Mouse (Mus musculus) MEL (cell line): Measurements from ENCODE around the gene Tmsb4x. TPM values are rescaled to one million over a fixed set of nuclear protein-coding genes. Genes with fewer than 3 reads are reported as not detected.

Source experiments
- DNase-seq: peaks from one replicate; pipeline ENCODE4 v3.0.0; 2011; ENCODE audit warnings: low read depth, low spot score
- H3K27ac ChIP-seq: 2 replicates; pipeline ENCODE4 v1.5.1; 2012; ENCODE audit warnings: low read depth, mild to moderate bottlenecking, control low read depth, low read length, moderate library complexity; ENCODE audit not compliant: control insufficient read depth
- H3K27me3 ChIP-seq, 2 experiments: fragments of 150-350 bp in 1 of 2; sonication (generic) in 1 of 2; 2 replicates each; pipeline ENCODE4 v1.6.1; 2012; ENCODE audit warnings: low read length in 2 of 2, mild to moderate bottlenecking in 2 of 2, improper control_type of control experiment in 1 of 2, moderate library complexity in 1 of 2; ENCODE audit not compliant: insufficient read depth in 2 of 2, control insufficient read depth in 1 of 2
- H3K36me3 ChIP-seq, 2 experiments: 2 replicates each; pipeline ENCODE4 v1.6.1; 2012 to 2014; ENCODE audit warnings: low read length in 2 of 2, improper control_type of control experiment in 1 of 2, inconsistent platforms in 1 of 2, mild to moderate bottlenecking in 1 of 2; ENCODE audit not compliant: insufficient read depth in 2 of 2, control insufficient read depth in 1 of 2
- H3K4me1 ChIP-seq, 2 experiments: fragments of 150-350 bp in 1 of 2; sonication (generic) in 1 of 2; 2 replicates each; pipeline ENCODE4 v1.6.1; 2012; ENCODE audit warnings: low read length in 2 of 2, improper control_type of control experiment in 1 of 2, mild to moderate bottlenecking in 1 of 2; ENCODE audit not compliant: insufficient read depth in 2 of 2, control insufficient read depth in 1 of 2
- H3K4me3 ChIP-seq, 2 experiments: fragments of 150-350 bp in 1 of 2; sonication (generic) in 1 of 2; 2 replicates each; pipeline ENCODE4 v1.5.1; 2012; ENCODE audit warnings: low read depth in 2 of 2, low read length in 2 of 2, mild to moderate bottlenecking in 2 of 2, moderate library complexity in 2 of 2, control low read depth in 1 of 2, improper control_type of control experiment in 1 of 2; ENCODE audit not compliant: control insufficient read depth in 1 of 2, insufficient read depth in 1 of 2
- H3K79me2 ChIP-seq: 2 replicates; pipeline ENCODE4 v1.6.1; 2012; ENCODE audit warnings: mild to moderate bottlenecking, low read length, moderate library complexity; ENCODE audit not compliant: control insufficient read depth, poor library complexity, insufficient read depth
- H3K9ac ChIP-seq: 2 replicates; pipeline ENCODE4 v1.6.1; 2012; ENCODE audit warnings: low read depth, mild to moderate bottlenecking, control low read depth, low read length, moderate library complexity; ENCODE audit not compliant: control insufficient read depth, poor library complexity, severe bottlenecking
- H3K9me3 ChIP-seq: fragments of 150-350 bp; sonication (generic); replicated peaks from 2 replicates; pipeline ENCODE4 v1.6.1; 2012; ENCODE audit warnings: mild to moderate bottlenecking, low read length, improper control_type of control experiment, moderate library complexity; ENCODE audit not compliant: insufficient read depth
- BHLHE40 ChIP-seq: IDR thresholded peaks from 2 replicates; pipeline ENCODE4 v1.6.1; 2012; ENCODE audit warnings: low read depth, mild to moderate bottlenecking, inconsistent platforms, low read length, improper control_type of control experiment, borderline replicate concordance
- CHD2 ChIP-seq: IDR thresholded peaks from 2 replicates; pipeline ENCODE4 v1.6.1; 2011; ENCODE audit warnings: low read length, improper control_type of control experiment
- GATA1 ChIP-seq: IDR thresholded peaks from 2 replicates; pipeline ENCODE4 v1.6.1; 2011; ENCODE audit warnings: low read depth, low read length, improper control_type of control experiment
- HCFC1 ChIP-seq: IDR thresholded peaks from 2 replicates; pipeline ENCODE4 v1.6.1; 2012; ENCODE audit warnings: low read depth, mild to moderate bottlenecking, inconsistent platforms, low read length, improper control_type of control experiment, moderate library complexity
- JUND ChIP-seq: IDR thresholded peaks from 2 replicates; pipeline ENCODE4 v1.6.1; 2011; ENCODE audit warnings: low read depth, mild to moderate bottlenecking, improper control_type of control experiment, low read length
- KAT2A ChIP-seq: conservative IDR thresholded peaks from 2 replicates; pipeline ENCODE4 v1.6.1; 2012; ENCODE audit warnings: low read depth, low read length, improper control_type of control experiment, inconsistent platforms
- MAFK ChIP-seq: IDR thresholded peaks from 2 replicates; pipeline ENCODE4 v1.6.1; 2011; ENCODE audit warnings: low read depth, mild to moderate bottlenecking, low read length, improper control_type of control experiment, borderline replicate concordance
- MAX ChIP-seq: IDR thresholded peaks from 2 replicates; pipeline ENCODE4 v1.6.1; 2011; ENCODE audit warnings: low read length, improper control_type of control experiment
- MEF2A ChIP-seq: IDR thresholded peaks from 2 replicates; pipeline ENCODE4 v1.6.1; 2014; ENCODE audit warnings: low read depth, mild to moderate bottlenecking, inconsistent platforms, low read length, improper control_type of control experiment; ENCODE audit not compliant: poor library complexity, insufficient replicate concordance, severe bottlenecking; ENCODE audit errors: extremely low read depth
- MXI1 ChIP-seq: IDR thresholded peaks from 2 replicates; pipeline ENCODE4 v1.6.1; 2011; ENCODE audit warnings: mild to moderate bottlenecking, low read depth, low read length, improper control_type of control experiment
- NRF1 ChIP-seq: IDR thresholded peaks from 2 replicates; pipeline ENCODE4 v1.6.1; 2014; ENCODE audit warnings: low read depth, mild to moderate bottlenecking, inconsistent platforms, low read length, improper control_type of control experiment, moderate library complexity; ENCODE audit not compliant: poor library complexity, insufficient read depth, severe bottlenecking
- POLR2AphosphoS2 ChIP-seq: IDR thresholded peaks from 2 replicates; pipeline ENCODE4 v1.6.1; 2011; ENCODE audit warnings: low read length, improper control_type of control experiment
- RAD21 ChIP-seq: IDR thresholded peaks from 2 replicates; pipeline ENCODE4 v1.6.1; 2011; ENCODE audit warnings: mild to moderate bottlenecking, low read depth, low read length, improper control_type of control experiment
- RCOR1 ChIP-seq: IDR thresholded peaks from 2 replicates; pipeline ENCODE4 v1.6.1; 2012; ENCODE audit warnings: low read depth, mild to moderate bottlenecking, inconsistent platforms, low read length, improper control_type of control experiment
- SIN3A ChIP-seq: IDR thresholded peaks from 2 replicates; pipeline ENCODE4 v1.6.1; 2012; ENCODE audit warnings: low read length, improper control_type of control experiment, inconsistent platforms
- TAL1 ChIP-seq: IDR thresholded peaks from 2 replicates; pipeline ENCODE4 v1.6.1; 2012; ENCODE audit warnings: mild to moderate bottlenecking, inconsistent platforms, low read length, moderate library complexity, mixed read lengths
- TBP ChIP-seq: IDR thresholded peaks from 2 replicates; pipeline ENCODE4 v1.8.0; 2011; ENCODE audit warnings: low read depth, low read length, improper control_type of control experiment
- UBTF ChIP-seq: IDR thresholded peaks from 2 replicates; pipeline ENCODE4 v1.6.1; 2012; ENCODE audit warnings: low read depth, mild to moderate bottlenecking, inconsistent platforms, low read length, improper control_type of control experiment, moderate library complexity, borderline replicate concordance; ENCODE audit not compliant: insufficient read depth
- USF2 ChIP-seq, 2 experiments: IDR thresholded peaks; 2 replicates each; pipeline ENCODE4 v1.6.1; 2011 to 2012; ENCODE audit warnings: improper control_type of control experiment in 2 of 2, low read length in 2 of 2, borderline replicate concordance in 1 of 2, inconsistent platforms in 1 of 2, low read depth in 1 of 2, mild to moderate bottlenecking in 1 of 2; ENCODE audit not compliant: insufficient read depth in 1 of 2
- ZC3H11A ChIP-seq: IDR thresholded peaks from 2 replicates; pipeline ENCODE4 v1.6.1; 2012; ENCODE audit warnings: low read depth, mild to moderate bottlenecking, inconsistent platforms, low read length, improper control_type of control experiment
- ZKSCAN1 ChIP-seq: IDR thresholded peaks from 2 replicates; pipeline ENCODE4 v1.6.1; 2012; ENCODE audit warnings: low read depth, mild to moderate bottlenecking, inconsistent platforms, low read length, improper control_type of control experiment, moderate library complexity
- ZMIZ1 ChIP-seq: IDR thresholded peaks from 2 replicates; pipeline ENCODE4 v1.6.1; 2012; ENCODE audit warnings: low read depth, mild to moderate bottlenecking, inconsistent platforms, low read length, improper control_type of control experiment, moderate library complexity
- ZNF384 ChIP-seq: IDR thresholded peaks from 2 replicates; pipeline ENCODE4 v1.6.1; 2012; ENCODE audit warnings: low read depth, mild to moderate bottlenecking, inconsistent platforms, low read length, improper control_type of control experiment
- polyA plus RNA-seq, 2 experiments: library from polyadenylated mRNA; stranded (reverse) in 1 of 2; unstranded in 1 of 2; fragments of >175 nt in 1 of 2; fragments of >200 nt in 1 of 2; gene quantifications; 2 replicates each; pipeline versions ENCODE4 v1.2.1 to v1.2.4; 2012; ENCODE audit warnings: low replicate concordance in 2 of 2, low read depth in 1 of 2; ENCODE audit not compliant: insufficient read length in 2 of 2, insufficient read depth in 1 of 2, missing spikeins in 1 of 2
- total RNA-seq: library from RNA; depleted of rRNA; stranded (reverse); fragments of 300-350 nt; gene quantifications from 2 replicates; pipeline ENCODE4 v1.2.3, GENCODE M21; 2012

The Tmsb4x gene
- total and polyA plus RNA-seq, 3 experiments: not detected

DNA sequence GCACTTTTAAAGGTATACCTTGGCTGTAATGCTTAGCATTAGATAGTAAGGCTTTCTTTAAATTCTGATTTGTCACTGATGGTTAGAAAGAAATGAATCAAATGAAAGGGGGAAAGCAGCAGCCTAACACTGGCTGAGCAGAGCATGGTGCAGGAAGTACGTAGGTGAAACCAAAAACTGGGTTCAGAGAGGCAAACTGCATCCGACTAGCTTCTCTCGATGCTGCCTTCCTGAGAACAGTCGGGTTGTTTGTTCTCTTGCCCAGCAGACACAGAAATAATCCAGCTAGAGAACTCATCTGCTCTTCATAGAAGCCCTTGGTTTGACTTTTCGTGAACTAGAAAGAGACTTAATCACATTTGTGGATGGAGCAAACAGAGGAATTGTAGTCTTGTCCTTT lies 26.7 kb downstream of the Tmsb4x start:
- no peak for DNase-seq
- H3K4me1 ChIP-seq: no peaks in the 10 kb centered on the region
- H3K9me3 ChIP-seq: no peaks in the 10 kb centered on the region
- no peaks in the 10 kb centered on the region for H3K36me3 ChIP-seq
- H3K27me3 ChIP-seq: no peaks in the 10 kb centered on the region
- no peak overlapping the region for H3K27ac ChIP-seq
- no peak for TF ChIP-seq SIN3A
- no peak for TF ChIP-seq RCOR1
- TF ChIP-seq ZNF384: no peak
- no peak for TF ChIP-seq RAD21
- TF ChIP-seq KAT2A: no peak
- TF ChIP-seq NRF1: no peak
- no peak for TF ChIP-seq UBTF
- no peak for TF ChIP-seq MEF2A
- no peak for TF ChIP-seq ZC3H11A
- TF ChIP-seq ZMIZ1: no peak
- TF ChIP-seq MXI1: no peak
- no peak for TF ChIP-seq GATA1
- no peak for TF ChIP-seq CHD2
- TF ChIP-seq, all 39 proteins: peak for 0
- no peaks in the 10 kb centered on the region for H3K79me2 ChIP-seq
- H3K4me3 ChIP-seq: no peak overlapping the region
- no peak overlapping the region for H3K9ac ChIP-seq

- Histone ChIP-seq H3K27me3 (no peaks in the 10 kb centered on the region), H3K79me2 (no peaks in the 10 kb centered on the region), H3K36me3 (no peaks in the 10 kb centered on the region), H3K4me1 (no peaks in the 10 kb centered on the region), H3K27ac (no peak overlapping the region), H3K9me3 (no peaks in the 10 kb centered on the region), H3K4me3 (no peak overlapping the region), H3K9ac (no peak overlapping the region)
- TF ChIP-seq ZC3H11A (no peak), MXI1 (no peak), JUND (no peak), MAFK (no peak), RCOR1 (no peak), UBTF (no peak), TAL1 (no peak), TBP (no peak), USF2 (IDR thresholded peaks at IDR 0.05; ENCODE audit: borderline replicate concordance in 1 of 2, insufficient read depth in 1 of 2, low read depth in 1 of 2, low read length in 2 of 2) (no peak), RAD21 (no peak), HCFC1 (no peak), BHLHE40 (no peak), ZKSCAN1 (no peak), MAX (no peak), SIN3A (no peak), POLR2AphosphoS2 (no peak)
- no peak for DNase-seq
Observed at GRCm38 (mm10) chrX:167179961-167180642, 29.0 kb downstream of the Tmsb4x start.
